Mouse (Mus musculus) cortical plate, adult 2 months (tissue): ENCODE measurements around the gene Mrpl14. TPM values are rescaled to one million over a fixed set of nuclear protein-coding genes. Genes with fewer than 3 reads are reported as not detected.

ENCODE experiments used
- H3K27ac ChIP-seq: fragments of 200-500 bp; 2 replicates; pipeline ENCODE4 v1.5.1; 2012; ENCODE audit warnings: low read length, control low read depth, inconsistent platforms; ENCODE audit not compliant: insufficient read depth
- H3K4me1 ChIP-seq: fragments of 200-500 bp; 2 replicates; pipeline ENCODE4 v1.6.1; 2011; ENCODE audit warnings: low read length; ENCODE audit not compliant: control insufficient read depth, insufficient read depth
- H3K4me3 ChIP-seq: fragments of 200-500 bp; 2 replicates; pipeline ENCODE4 v1.5.1; 2011; ENCODE audit warnings: mild to moderate bottlenecking, low read length, control low read depth; ENCODE audit not compliant: insufficient read depth
- CTCF ChIP-seq: fragments of 200-500 bp; IDR thresholded peaks from 2 replicates; pipeline ENCODE4 v1.5.1; 2011; ENCODE audit warnings: mild to moderate bottlenecking, control low read depth, low read length; ENCODE audit not compliant: insufficient read depth; ENCODE audit errors: extremely low read depth
- POLR2A ChIP-seq: fragments of 200-500 bp; IDR thresholded peaks from 2 replicates; pipeline ENCODE4 v1.6.1; 2011; ENCODE audit warnings: mild to moderate bottlenecking, low read length, control low read depth; ENCODE audit not compliant: insufficient read depth; ENCODE audit errors: extremely low read depth
- polyA plus RNA-seq: library from polyadenylated mRNA; depleted of rRNA; stranded (reverse); fragments of >200 nt; gene quantifications from 2 replicates; pipeline ENCODE4 v1.2.3, GENCODE M21; 2012; rRNA removed

The Mrpl14 gene
- polyA plus RNA-seq, result 57.1 and 63.8 TPM in 2 replicates

DNA sequence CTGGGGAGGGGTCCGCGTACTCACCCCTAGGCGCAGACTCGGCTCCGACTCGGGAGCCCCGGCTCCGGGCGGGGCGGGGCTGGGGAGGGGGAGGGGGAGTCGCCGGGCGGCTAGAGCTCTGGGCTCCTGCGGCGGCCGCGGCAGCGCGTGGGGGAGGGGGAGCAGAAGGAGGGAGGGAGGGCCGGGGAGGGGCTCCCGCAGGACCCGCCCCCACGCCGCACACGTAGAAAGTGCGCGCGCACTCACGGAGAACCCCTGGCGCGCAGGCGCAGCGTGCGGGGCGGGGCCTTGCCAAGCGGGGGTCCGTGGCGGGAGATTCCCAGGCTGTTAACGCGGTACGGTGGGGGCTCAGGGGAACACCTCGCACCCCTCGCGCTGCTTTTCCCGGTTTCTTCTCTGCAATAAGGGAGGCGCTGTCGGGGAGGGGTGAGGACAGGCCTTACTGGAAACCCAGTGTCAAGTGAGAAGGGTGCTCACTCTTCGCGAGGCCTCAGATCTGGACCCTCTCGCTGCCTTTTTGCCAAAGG is at the start of gene Mrpl14:
Gene Mrpl14, plus strand, starts transcription at position 230 of the 527 bp plus-strand sequence.
- peak; percentile 67 for TF ChIP-seq POLR2A
- no peak for TF ChIP-seq CTCF
- Histone ChIP-seq H3K27ac (peak within 1 kb of the TSS; percentile 89), H3K4me3 (peak within 1 kb of the TSS; percentile 66), H3K4me1 (peaks cover 5% of the 10 kb centered on the region; the same call in 1 of the 2 replicates)

DNA sequence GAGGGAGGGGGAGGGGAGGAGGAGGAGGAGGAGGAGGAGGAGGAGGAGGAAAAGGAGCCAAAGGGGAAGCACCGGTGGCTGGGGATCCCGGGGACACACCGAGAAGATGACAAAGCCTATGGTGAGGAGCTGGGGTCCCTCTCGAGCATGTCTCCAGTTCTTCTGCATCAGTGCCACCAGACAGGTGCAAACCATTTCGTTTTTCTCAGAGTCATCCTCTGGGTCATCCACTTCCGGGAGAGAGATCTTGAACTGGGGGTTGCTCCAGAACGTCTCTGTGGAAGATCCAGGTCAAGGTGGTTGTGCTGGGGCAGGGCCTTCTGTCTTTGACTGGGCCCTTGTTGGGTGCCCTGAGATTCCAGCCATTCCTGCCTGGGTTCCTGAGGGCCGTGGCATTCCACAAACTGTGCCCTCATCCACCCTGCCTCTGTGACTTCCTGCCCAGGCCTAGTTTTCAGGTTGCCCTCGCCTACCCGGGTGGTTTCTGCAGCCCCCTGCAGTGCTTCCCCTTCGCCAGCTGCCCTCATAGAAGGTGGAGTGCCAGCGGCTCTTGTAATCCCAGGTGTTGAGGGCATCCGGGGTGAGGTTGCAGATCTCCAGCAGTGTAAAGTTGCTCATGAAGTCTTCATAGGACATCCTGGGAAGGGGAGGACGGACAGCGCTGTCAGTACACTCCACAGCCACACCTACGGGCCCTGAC is 47.4 kb upstream of the Mrpl14 start:
- TF ChIP-seq CTCF (no peak), POLR2A (no peak)
- Histone ChIP-seq H3K27ac (no peak overlapping the region), H3K4me3 (no peak overlapping the region), H3K4me1 (no peaks in the 10 kb centered on the region)

DNA sequence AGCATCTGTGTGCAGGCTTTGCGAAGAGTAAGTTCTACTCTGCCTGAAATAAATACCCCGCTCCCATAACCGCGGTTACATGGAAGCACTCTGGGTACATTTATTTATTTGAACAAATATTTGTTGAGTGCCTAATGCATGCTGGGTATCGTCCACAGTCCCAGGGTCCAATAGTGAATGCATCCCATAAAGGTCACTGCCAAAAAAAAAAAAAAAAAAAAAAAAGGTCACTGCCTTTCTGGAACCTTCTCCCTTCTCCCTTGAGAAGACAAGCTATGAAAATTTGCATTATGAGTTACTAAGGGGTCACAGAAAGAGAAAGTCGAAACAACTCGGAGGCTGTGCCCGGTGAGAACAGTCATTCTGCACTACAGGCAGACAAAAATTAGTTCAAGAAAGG is 44.1 kb upstream of the Mrpl14 start:
- TF ChIP-seq CTCF, result no peak
- TF ChIP-seq POLR2A, result no peak
- Histone ChIP-seq H3K4me3 (no peak overlapping the region), H3K27ac (no peak overlapping the region), H3K4me1 (no peaks in the 10 kb centered on the region)

DNA sequence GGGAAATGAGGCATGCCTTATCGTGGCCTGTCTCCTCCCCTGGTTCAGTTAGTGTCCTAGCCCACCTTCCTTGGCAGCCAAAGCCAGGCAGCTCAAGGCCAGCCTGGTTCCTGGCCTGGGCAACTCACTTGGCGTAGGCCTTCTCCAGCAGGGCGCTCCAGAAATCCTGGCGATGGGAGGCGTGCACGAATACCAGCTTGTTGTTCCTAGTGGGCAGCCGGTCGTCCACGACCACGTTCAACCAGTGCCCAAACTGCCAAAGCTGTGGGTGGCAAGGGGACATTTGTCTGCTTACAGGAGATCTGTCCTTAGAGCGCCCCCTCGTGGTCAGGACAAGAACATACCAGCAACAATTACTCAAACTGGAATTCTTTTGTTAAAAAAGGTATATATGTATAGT is 43.4 kb upstream of the Mrpl14 start:
- Histone ChIP-seq H3K4me1 (no peaks in the 10 kb centered on the region), H3K4me3 (no peak overlapping the region), H3K27ac (no peak overlapping the region)
- TF ChIP-seq CTCF (peak; percentile 83), POLR2A (no peak)

DNA sequence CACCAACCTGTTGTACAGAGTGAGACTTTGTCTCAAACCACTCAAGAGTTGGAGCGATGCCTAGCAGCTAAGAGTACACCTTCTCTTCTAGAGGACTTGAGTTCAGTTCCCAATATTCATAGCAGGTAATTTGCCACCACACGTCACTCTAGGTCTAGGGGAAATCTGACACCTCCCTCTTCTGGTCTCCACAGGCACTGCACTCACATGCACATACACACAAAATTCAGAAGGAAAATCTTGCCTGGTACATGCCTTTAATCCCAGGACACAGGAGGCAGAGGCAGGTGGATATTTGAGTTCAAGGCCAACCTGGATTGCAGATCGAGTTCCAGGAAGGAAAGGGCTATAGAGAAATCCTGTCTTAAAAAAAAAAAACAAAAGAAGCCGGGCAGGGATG is 41.9 kb upstream of the Mrpl14 start:
- H3K4me3 ChIP-seq, result no peak overlapping the region
- no peak for TF ChIP-seq CTCF
- TF ChIP-seq POLR2A, result no peak
- no peaks in the 10 kb centered on the region for H3K4me1 ChIP-seq
- H3K27ac ChIP-seq, result no peak overlapping the region

DNA sequence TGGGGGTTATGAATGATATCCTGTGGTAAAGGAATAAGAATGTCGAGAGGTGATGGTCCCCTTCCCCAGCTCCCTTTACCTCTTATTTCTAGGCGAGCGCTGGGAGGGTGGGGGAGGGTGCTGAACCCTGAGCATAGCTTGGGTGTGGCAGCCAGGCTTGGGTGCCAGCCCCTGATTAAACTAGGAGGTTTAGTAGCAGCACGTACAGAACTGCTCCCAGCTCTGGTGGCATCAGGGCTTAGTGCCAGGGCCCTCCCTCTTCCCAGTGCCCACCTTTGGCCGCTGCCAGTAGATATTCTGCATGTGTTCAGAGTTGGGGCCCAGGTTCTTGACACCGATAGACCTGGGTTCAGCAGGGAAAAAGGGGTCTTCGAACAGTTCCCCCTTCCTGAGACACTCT is 32.9 kb upstream of the Mrpl14 start:
- TF ChIP-seq POLR2A (no peak), CTCF (no peak)
- Histone ChIP-seq H3K27ac (no peak overlapping the region), H3K4me1 (no peaks in the 10 kb centered on the region), H3K4me3 (no peak overlapping the region)

DNA sequence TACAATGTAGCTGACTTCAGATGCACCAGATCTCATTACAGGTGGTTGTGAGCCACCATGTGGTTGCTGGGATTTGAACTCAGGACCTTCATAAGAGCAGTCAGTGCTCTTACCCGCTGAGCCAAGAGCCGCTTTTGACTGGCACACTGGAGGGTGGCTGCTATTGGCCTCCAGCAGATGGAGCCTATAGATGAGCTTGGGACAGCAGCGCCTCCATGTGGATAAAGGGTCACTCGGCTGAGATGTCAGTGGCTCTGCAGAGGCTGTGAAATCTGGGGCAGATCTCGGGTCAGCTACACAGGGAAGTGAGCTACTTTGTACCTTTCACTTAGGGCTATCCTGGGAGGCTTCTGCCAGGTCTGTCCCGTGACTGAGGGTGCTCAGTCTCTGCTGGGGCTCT is 30.3 kb upstream of the Mrpl14 start:
- no peak overlapping the region for H3K27ac ChIP-seq
- H3K4me3 ChIP-seq, result no peak overlapping the region
- TF ChIP-seq POLR2A (no peak), CTCF (0 out of 2 replicates have a peak, but pooled peaks have one; percentile 27)

DNA sequence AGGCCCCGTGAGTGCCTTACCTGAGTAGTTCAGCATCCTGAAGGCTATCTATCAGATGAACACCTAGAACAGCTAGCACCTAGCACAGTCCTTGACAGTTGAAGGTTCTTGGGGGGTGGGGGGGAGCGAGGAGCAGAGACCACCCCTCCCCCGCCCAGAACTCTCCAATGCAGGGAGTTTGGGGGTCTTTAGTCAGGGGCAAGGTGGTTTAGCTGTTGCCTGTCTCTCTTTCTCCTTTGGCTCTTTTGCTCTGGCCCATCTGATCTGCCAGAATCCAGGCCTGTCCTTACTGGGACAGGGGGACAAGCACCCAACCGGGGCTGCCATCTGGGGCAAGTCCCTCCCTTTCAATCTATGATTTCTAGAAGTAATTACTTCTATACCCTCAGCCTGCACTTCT is 26.9 kb upstream of the Mrpl14 start, which contains the start of gene Capn11:
Gene Capn11, minus strand, starts transcription at position 101 of the 400 bp plus-strand sequence.
- Histone ChIP-seq H3K4me1 (no peaks in the 10 kb centered on the region), H3K4me3 (no peak within 1 kb of the TSS), H3K27ac (no peak within 1 kb of the TSS)
- TF ChIP-seq POLR2A (no peak), CTCF (no peak)

More for the DNA sequence above, 30.3 kb upstream of the Mrpl14 start:
- H3K4me1 ChIP-seq, result no peaks in the 10 kb centered on the region

DNA sequence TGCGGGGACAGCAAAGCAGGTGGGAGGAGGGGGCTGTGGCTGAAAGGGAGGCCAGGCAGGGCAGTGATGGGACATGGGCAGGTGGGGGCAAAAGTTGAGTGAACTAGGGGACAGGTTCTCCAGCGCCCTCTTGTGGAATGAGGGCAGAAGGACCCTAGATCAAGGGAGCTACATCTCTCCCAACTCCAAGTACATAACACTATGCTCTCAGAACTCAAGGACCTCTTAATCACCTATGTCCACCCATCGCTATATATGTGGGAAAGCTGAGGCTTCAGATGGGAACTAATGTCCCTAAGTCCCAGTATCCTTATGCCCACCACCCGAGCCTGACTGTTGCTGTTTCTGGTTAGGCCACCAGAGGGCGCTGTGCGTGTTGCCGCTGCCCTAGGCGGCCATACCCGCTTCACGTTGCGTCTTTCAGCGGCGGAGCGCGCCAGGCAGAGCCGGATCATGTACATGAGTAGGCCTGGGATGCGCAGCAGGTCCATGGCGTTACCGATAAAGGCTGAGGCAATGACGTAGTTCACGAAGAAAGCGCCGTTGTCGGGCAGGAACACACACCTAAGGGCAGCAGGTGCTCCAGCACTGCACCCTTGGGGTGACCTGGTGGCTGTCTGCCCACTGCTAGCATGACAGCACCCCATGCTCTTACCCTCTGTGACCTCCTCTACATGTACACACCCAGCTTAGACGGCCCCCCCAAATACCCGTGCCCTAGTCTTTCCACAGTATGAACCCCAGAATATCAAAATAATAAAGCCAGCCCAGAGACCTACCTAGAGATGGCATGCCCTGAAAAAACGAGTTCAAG is 22.8 kb upstream of the Mrpl14 start:
- Histone ChIP-seq H3K4me1 (no peaks in the 10 kb centered on the region), H3K27ac (no peak overlapping the region), H3K4me3 (no peak overlapping the region)
- TF ChIP-seq POLR2A (no peak), CTCF (peak; percentile 75)

DNA sequence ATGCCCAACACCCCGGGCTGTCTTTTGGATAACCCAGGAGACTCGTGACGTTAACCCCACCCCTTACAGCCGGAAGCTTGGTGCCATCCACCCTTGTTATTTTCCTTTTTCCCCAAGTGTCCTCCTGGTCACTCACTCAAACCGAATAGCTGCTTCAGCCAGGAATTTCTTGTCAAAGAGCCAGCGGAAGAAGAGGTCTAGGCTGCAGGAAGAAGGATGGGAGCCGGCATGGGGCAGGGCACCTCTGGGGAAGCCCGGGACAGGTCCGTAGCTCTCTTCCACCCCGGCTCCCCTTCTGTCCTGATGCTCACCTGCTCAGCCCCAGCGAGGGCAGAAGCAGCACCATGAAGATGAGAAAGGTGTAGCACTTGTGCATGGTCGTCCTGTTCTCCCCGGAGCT is 21.5 kb upstream of the Mrpl14 start:
- Histone ChIP-seq H3K4me3 (no peak overlapping the region), H3K4me1 (no peaks in the 10 kb centered on the region), H3K27ac (no peak overlapping the region)
- TF ChIP-seq POLR2A (no peak), CTCF (no peak)

DNA sequence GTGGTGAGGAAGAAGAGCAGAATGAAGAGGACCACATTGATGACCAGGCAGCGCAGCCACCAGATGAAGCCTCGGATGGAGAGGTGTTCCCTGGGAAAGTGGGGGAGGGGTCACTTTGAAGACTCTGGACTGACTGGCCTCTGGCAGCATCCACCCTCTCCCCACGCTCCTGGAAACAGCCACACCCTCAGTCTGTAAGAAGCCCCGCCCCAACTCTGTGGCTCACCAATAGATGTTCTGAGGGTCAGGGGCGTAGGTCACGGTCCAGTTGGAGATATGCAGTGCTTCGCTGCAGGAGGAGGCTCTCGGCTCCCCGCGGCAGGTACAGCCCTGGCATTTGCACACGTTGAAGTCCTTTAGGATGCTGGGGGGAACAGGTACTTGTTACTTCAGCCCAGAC is 20.0 kb upstream of the Mrpl14 start:
- Histone ChIP-seq H3K4me3 (no peak overlapping the region), H3K27ac (no peak overlapping the region), H3K4me1 (no peaks in the 10 kb centered on the region)
- TF ChIP-seq CTCF (no peak), POLR2A (no peak)
